Mouse (Mus musculus) kidney, embryonic 14.5 days (tissue): ENCODE measurements around the gene Zfp607a. TPM values are rescaled to one million over a fixed set of nuclear protein-coding genes. Genes with fewer than 3 reads are reported as not detected.

Source experiments
- ATAC-seq: fragments of 200-750 bp; cut with Nextera tagmentation; 2 replicates; pipeline ENCODE4 v1.8.0; 2017; ENCODE audit warnings: moderate number of reproducible peaks, mild to moderate bottlenecking, moderate TSS enrichment, moderate library complexity; ENCODE audit not compliant: low FRiP score, low TSS enrichment
- H3K27ac ChIP-seq: fragments of 300-500 bp; sonication (generic); 2 replicates; pipeline ENCODE4 v1.5.1; 2014; ENCODE audit warnings: low read depth, mild to moderate bottlenecking, low read length, moderate library complexity, mixed read lengths
- H3K27me3 ChIP-seq: fragments of 300-500 bp; sonication (generic); 2 replicates; pipeline ENCODE4 v1.6.1; 2014; ENCODE audit warnings: mild to moderate bottlenecking, low read length; ENCODE audit not compliant: control insufficient read depth, insufficient read depth
- H3K36me3 ChIP-seq: fragments of 300-500 bp; sonication (generic); 2 replicates; pipeline ENCODE4 v1.6.1; 2014; ENCODE audit warnings: low read length, mixed read lengths; ENCODE audit not compliant: control insufficient read depth, insufficient read depth
- H3K4me1 ChIP-seq: fragments of 300-500 bp; sonication (generic); 2 replicates; pipeline ENCODE4 v1.6.1; 2014; ENCODE audit warnings: low read length, mixed read lengths; ENCODE audit not compliant: control insufficient read depth, insufficient read depth
- H3K4me2 ChIP-seq: fragments of 300-500 bp; sonication (generic); replicated peaks from 2 replicates; pipeline ENCODE4 v1.6.1; 2014; ENCODE audit warnings: low read depth, mild to moderate bottlenecking, low read length
- H3K4me3 ChIP-seq: fragments of 300-500 bp; sonication (generic); 2 replicates; pipeline ENCODE4 v1.5.1; 2014; ENCODE audit warnings: mild to moderate bottlenecking, low read length
- H3K9ac ChIP-seq: fragments of 300-500 bp; sonication (generic); 2 replicates; pipeline ENCODE4 v1.6.1; 2014; ENCODE audit warnings: low read depth, mild to moderate bottlenecking, low read length, moderate library complexity
- H3K9me3 ChIP-seq: fragments of 300-500 bp; sonication (generic); 2 replicates; pipeline ENCODE4 v1.6.1; 2016; ENCODE audit warnings: low read length; ENCODE audit not compliant: control insufficient read depth
- WGBS: fragments of 180-500 bp; shearing (Covaris S2); extraction: QIAGEN DNeasy Blood & Tissue Kit; methylation state at CpG from one replicate; pipeline ENCODE4 v1.1.7; 2014; 5-methylcytosine and 5-hydroxymethylcytosine counted together
- polyA plus RNA-seq: library from polyadenylated mRNA; unstranded; fragments of >200 nt; fragmentation: Nextera tagmentation; extraction: Ambion mirVana; gene quantifications from 2 replicates; pipeline ENCODE4 v1.2.1, GENCODE M21; 2014

The Zfp607a gene
- polyA plus RNA-seq, 1 experiment from 2014 or later, result 4.4 TPM

GRCm38 (mm10) chr7:27928818-27929695, 71.7 kb downstream of the Zfp607a start, which contains the start of gene Zfp974:
Gene Zfp974, minus strand, starts transcription at chr7:27929460.
- Histone ChIP-seq H3K4me2 (peak within 1 kb of the TSS; percentile 81), H3K27ac (no peak within 1 kb of the TSS), H3K36me3 (no peaks in the 10 kb centered on the region), H3K4me1 (peaks cover 6% of the 10 kb centered on the region; the same call in 1 of the 2 replicates), H3K4me3 (peak within 1 kb of the TSS; percentile 76), H3K27me3 (no peaks in the 10 kb centered on the region), H3K9me3 (no peaks in the 10 kb centered on the region), H3K9ac (peak within 1 kb of the TSS; percentile 78)
- 5% methylated on average over 40 of the region's 40 CpGs for WGBS
- ATAC-seq, result peak; percentile 91

Other genes starting within 250 kb of the Zfp607a start
- gene Ttc9b, start 203.6 kb upstream of the Zfp607a start, polyA plus RNA-seq, result 0.20 TPM in 1 of 2 replicates, not detected in the other
- 7.7 and 9.4 TPM in 2 replicates for gene Map3k10, start 182.9 kb upstream of the Zfp607a start, polyA plus RNA-seq
- gene Zfp607b, start 168.2 kb upstream of the Zfp607a start, polyA plus RNA-seq, result 4.2 and 4.3 TPM in 2 replicates
- gene Zfp60, start 126.1 kb upstream of the Zfp607a start, polyA plus RNA-seq, result 26.7 and 41.5 TPM in 2 replicates
- 2.0 and 2.5 TPM in 2 replicates for gene Zfp626, start 50.3 kb upstream of the Zfp607a start, polyA plus RNA-seq
- 4.2 and 9.0 TPM in 2 replicates for gene Zfp59, start 18.9 kb upstream of the Zfp607a start, polyA plus RNA-seq
- gene Zfp974, start 71.9 kb downstream of the Zfp607a start, polyA plus RNA-seq, result 7.3 and 11.4 TPM in 2 replicates
- 16.5 and 18.5 TPM in 2 replicates for gene Zfp780b, start 121.6 kb downstream of the Zfp607a start, polyA plus RNA-seq
- gene Zfp850, start 156.6 kb downstream of the Zfp607a start, polyA plus RNA-seq, result 3.6 and 6.5 TPM in 2 replicates
- 301 and 321 TPM in 2 replicates for gene Psmc4, start 192.6 kb downstream of the Zfp607a start, polyA plus RNA-seq
- 0.19 and 0.49 TPM in 2 replicates for gene Fcgbp, start 213.7 kb downstream of the Zfp607a start, polyA plus RNA-seq